Mouse (Mus musculus) limb, embryonic 15.5 days (tissue): ENCODE results near the gene Nhs. TPM values are rescaled to one million over a fixed set of nuclear protein-coding genes. Genes with fewer than 3 reads are reported as not detected.

ENCODE experiments used
- ATAC-seq: fragments of 200-750 bp; cut with Nextera tagmentation; 2 replicates; pipeline ENCODE4 v1.8.0; 2017; ENCODE audit warnings: low read depth, moderate TSS enrichment; ENCODE audit not compliant: insufficient number of reproducible peaks, low FRiP score, low TSS enrichment
- H3K27ac ChIP-seq: fragments of 300-500 bp; sonication (generic); 2 replicates; pipeline ENCODE4 v1.5.1; 2015; ENCODE audit warnings: moderate library complexity, mild to moderate bottlenecking, inconsistent platforms
- H3K27me3 ChIP-seq: fragments of 300-500 bp; sonication (generic); 2 replicates; pipeline ENCODE4 v1.6.1; 2015; ENCODE audit warnings: inconsistent platforms
- H3K36me3 ChIP-seq: fragments of 300-500 bp; sonication (generic); 2 replicates; pipeline ENCODE4 v1.6.1; 2015; ENCODE audit warnings: inconsistent platforms
- H3K4me1 ChIP-seq: fragments of 300-500 bp; sonication (generic); 2 replicates; pipeline ENCODE4 v1.6.1; 2015; ENCODE audit warnings: inconsistent platforms
- H3K4me2 ChIP-seq: fragments of 300-500 bp; sonication (generic); 2 replicates; pipeline ENCODE4 v1.6.1; 2015; ENCODE audit warnings: mild to moderate bottlenecking, inconsistent platforms
- H3K4me3 ChIP-seq: fragments of 300-500 bp; sonication (generic); 2 replicates; pipeline ENCODE4 v1.5.1; 2015; ENCODE audit warnings: mild to moderate bottlenecking, inconsistent platforms
- H3K9ac ChIP-seq: fragments of 300-500 bp; sonication (generic); 2 replicates; pipeline ENCODE4 v1.6.1; 2015; ENCODE audit warnings: inconsistent platforms
- H3K9me3 ChIP-seq: fragments of 300-500 bp; sonication (generic); 2 replicates; pipeline ENCODE4 v1.6.1; 2016; ENCODE audit warnings: inconsistent platforms
- WGBS: fragments of 180-500 bp; shearing (Covaris S2); methylation state at CpG from one replicate; pipeline ENCODE4 v1.1.7; 2015; 5-methylcytosine and 5-hydroxymethylcytosine counted together
- polyA plus RNA-seq: library from polyadenylated mRNA; unstranded; fragments of >200 nt; fragmentation: Nextera tagmentation; extraction: Ambion mirVana; gene quantifications from 2 replicates; pipeline ENCODE4 v1.2.1, GENCODE M21; 2015

The Nhs gene
- polyA plus RNA-seq, 1 experiment from 2014 or later, result 2.3 TPM

- Histone ChIP-seq H3K9me3 (no peaks in the 10 kb centered on the region), H3K4me1 (peaks cover 11% of the 10 kb centered on the region; the same call in 1 of the 2 replicates), H3K4me2 (peak overlapping the region; percentile 26), H3K9ac (no peak overlapping the region), H3K27me3 (peaks cover 20% of the 10 kb centered on the region; the same call in 1 of the 2 replicates), H3K36me3 (no peaks in the 10 kb centered on the region), H3K27ac (peak overlapping the region; percentile 72), H3K4me3 (no peak overlapping the region)
- peak; percentile 55; the same call in 1 of the 2 replicates for ATAC-seq
- WGBS, result 33% methylated on average over 6 of the region's 6 CpGs
Measured at GRCm38 (mm10) chrX:161925973-161926682, 233.4 kb downstream of the Nhs start.

DNA sequence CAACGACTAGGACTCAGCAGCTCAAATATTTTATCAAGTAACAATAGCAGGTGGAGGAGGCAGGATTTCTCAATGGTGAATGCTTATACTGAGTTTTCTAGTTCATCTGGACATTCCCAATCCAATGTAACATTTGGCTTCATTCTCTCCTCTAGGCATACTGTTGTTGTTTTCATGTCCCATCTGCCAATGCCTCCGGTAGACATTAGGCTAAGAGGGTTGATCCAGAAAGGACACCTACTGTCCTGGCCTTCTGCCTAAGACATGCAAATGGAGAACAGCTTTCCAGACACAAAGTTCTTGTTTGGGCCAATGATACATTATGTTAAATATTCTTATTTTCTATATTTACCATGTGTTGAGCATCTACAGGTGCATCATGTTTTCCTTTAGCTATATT lies 236.9 kb downstream of the Nhs start:
- Histone ChIP-seq H3K9ac (no peak overlapping the region), H3K9me3 (no peaks in the 10 kb centered on the region), H3K27ac (no peak overlapping the region), H3K4me2 (no peak overlapping the region), H3K4me1 (peaks cover 11% of the 10 kb centered on the region; the same call in 1 of the 2 replicates), H3K27me3 (peaks cover 16% of the 10 kb centered on the region; the same call in 1 of the 2 replicates), H3K36me3 (no peaks in the 10 kb centered on the region), H3K4me3 (no peak overlapping the region)
- WGBS, result 63% methylated on average over 2 of the region's 2 CpGs
- no peak for ATAC-seq

DNA sequence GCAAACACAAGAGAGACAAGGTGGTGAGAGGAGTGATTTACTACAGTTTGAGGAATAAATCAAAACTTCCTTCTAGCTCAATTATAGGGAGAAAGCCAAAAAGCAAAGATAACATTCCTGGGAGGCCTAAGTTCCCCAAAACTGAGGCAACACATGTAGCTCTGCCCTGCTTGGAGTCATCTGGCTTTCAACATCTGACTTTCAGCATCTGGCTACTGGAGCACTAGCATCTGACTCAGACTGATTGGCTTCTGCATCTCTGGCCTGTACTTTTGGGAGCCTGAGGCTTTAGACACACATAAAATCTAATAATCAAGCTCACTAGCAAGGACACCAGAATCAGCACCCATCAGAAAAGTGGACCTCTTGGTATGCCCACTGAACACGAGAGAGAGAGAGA lies 237.9 kb downstream of the Nhs start:
- Histone ChIP-seq H3K27me3 (peaks cover 18% of the 10 kb centered on the region; the same call in 1 of the 2 replicates), H3K4me2 (no peak overlapping the region), H3K4me3 (no peak overlapping the region), H3K9ac (no peak overlapping the region), H3K9me3 (no peaks in the 10 kb centered on the region), H3K36me3 (no peaks in the 10 kb centered on the region), H3K27ac (no peak overlapping the region), H3K4me1 (peaks cover 9% of the 10 kb centered on the region; the same call in 1 of the 2 replicates)
- WGBS, result 35% methylated on average over 1 of the region's 1 CpGs
- ATAC-seq, result no peak

DNA sequence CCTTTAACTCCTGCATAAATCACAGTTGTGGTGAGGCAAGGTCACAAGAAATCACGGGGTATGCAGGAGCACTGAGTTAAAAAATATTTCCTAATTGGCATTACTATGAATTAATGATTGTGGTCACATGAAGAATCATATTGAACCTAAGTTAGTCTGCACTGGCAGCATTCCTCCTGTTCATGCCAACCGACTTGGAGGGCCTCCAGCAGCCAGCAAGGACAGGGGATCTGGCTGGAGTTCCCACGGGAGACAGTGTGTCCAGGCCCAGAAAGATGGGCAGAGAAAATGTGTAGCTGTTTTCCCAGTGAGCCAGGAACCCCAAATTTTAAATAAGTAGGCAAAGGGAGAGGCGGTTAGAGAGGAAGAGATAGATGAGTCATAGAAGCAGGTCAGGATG lies 249.6 kb downstream of the Nhs start:
- no peaks in the 10 kb centered on the region for H3K36me3 ChIP-seq

GRCm38 (mm10) chrX:161908652-161909403 lies 250.7 kb downstream of the Nhs start:
- Histone ChIP-seq H3K9me3 (no peaks in the 10 kb centered on the region), H3K9ac (no peak overlapping the region), H3K4me2 (peak overlapping the region; percentile 80), H3K36me3 (no peaks in the 10 kb centered on the region), H3K4me3 (peak overlapping the region; percentile 43), H3K27me3 (peaks cover 49% of the 10 kb centered on the region), H3K27ac (no peak overlapping the region), H3K4me1 (peaks cover 7% of the 10 kb centered on the region; the same call in 1 of the 2 replicates)
- no peak for ATAC-seq
- 25% methylated on average over 48 of the region's 48 CpGs for WGBS

More for the DNA sequence above, 249.6 kb downstream of the Nhs start:
- Histone ChIP-seq H3K9ac (no peak overlapping the region), H3K4me2 (no peak overlapping the region), H3K27me3 (peaks cover 52% of the 10 kb centered on the region), H3K9me3 (no peaks in the 10 kb centered on the region), H3K4me3 (no peak overlapping the region), H3K4me1 (peaks cover 7% of the 10 kb centered on the region; the same call in 1 of the 2 replicates), H3K27ac (no peak overlapping the region)
- 60% methylated on average over 4 of the region's 4 CpGs for WGBS
- ATAC-seq, result no peak

DNA sequence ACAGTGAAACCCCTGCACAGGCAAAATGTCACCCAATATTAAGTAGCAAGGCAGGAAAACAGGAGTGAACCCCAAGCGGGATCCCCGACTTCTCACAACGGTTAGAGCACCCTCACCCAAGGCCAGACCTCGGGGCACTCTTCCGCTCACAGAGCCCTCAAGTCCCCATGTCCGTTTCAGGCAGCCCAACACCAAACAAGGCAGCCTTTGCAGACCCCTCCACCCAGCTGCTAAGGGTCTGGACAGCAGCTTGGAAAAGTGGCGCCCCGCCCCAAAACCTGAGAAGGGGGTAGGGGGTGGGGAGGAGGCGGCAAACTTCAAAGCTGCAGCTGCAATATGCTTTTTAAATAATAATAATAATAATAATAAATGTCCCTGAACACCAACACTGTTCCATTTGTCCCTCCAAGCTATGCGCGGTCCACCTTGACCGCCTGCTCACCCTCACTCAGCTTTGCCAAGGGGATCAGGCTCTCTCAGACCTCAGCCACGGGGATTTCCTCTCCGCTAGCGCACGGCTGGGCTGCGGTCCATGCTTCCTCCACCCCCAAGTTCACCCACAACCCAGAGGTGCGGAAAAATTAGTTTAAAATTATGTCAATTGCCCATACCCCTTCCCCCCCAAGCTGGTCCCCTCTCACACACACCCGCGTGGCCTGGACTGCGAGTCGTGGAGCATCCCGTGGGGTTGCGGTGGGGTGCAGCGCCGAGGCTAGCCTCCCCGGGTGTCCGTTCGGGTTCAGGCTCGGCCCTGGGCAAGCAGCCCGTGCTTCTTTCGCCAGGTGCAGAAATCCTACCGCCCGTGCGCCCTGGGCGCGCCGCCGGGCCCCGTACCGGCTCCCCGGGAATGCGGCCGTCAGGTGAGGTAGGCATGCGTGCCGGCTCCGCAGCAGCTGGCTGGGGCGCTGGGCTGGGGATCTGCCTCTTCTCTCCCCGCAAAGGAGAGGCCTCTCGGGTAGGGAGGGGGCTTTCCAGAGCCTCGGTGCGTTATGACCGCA lies 251.6 kb downstream of the Nhs start:
- no peak overlapping the region for H3K9ac ChIP-seq
- WGBS, result 32% methylated on average over 53 of the region's 53 CpGs
- H3K36me3 ChIP-seq, result no peaks in the 10 kb centered on the region
- ATAC-seq, result no peak
- peak overlapping the region; percentile 43 for H3K4me3 ChIP-seq
- H3K9me3 ChIP-seq, result no peaks in the 10 kb centered on the region
- H3K4me2 ChIP-seq, result peak overlapping the region; percentile 80
- H3K27ac ChIP-seq, result no peak overlapping the region
- H3K27me3 ChIP-seq, result peaks cover 49% of the 10 kb centered on the region
- H3K4me1 ChIP-seq, result peaks cover 7% of the 10 kb centered on the region; the same call in 1 of the 2 replicates

- no peak overlapping the region for H3K4me2 ChIP-seq
- no peak overlapping the region for H3K4me3 ChIP-seq
- no peak for ATAC-seq
- H3K9ac ChIP-seq, result no peak overlapping the region
- no peaks in the 10 kb centered on the region for H3K36me3 ChIP-seq
- peaks cover 7% of the 10 kb centered on the region; the same call in 1 of the 2 replicates for H3K27me3 ChIP-seq
- no peaks in the 10 kb centered on the region for H3K9me3 ChIP-seq
- 66% methylated on average over 2 of the region's 2 CpGs for WGBS
- H3K4me1 ChIP-seq, result no peaks in the 10 kb centered on the region
- H3K27ac ChIP-seq, result no peak overlapping the region
Measured at GRCm38 (mm10) chrX:161894442-161894841, 265.1 kb downstream of the Nhs start.

GRCm38 (mm10) chrX:161883661-161884060 lies 275.9 kb downstream of the Nhs start:
- Histone ChIP-seq H3K4me3 (no peak overlapping the region), H3K27me3 (peaks cover 2% of the 10 kb centered on the region; the same call in 1 of the 2 replicates), H3K36me3 (no peaks in the 10 kb centered on the region), H3K9me3 (no peaks in the 10 kb centered on the region), H3K27ac (no peak overlapping the region), H3K9ac (no peak overlapping the region), H3K4me2 (no peak overlapping the region), H3K4me1 (no peaks in the 10 kb centered on the region)
- WGBS, result 80% methylated on average over 3 of the region's 3 CpGs
- no peak for ATAC-seq

- 100% methylated on average over 1 of the region's 1 CpGs for WGBS
- Histone ChIP-seq H3K4me3 (no peak overlapping the region), H3K9ac (no peak overlapping the region), H3K36me3 (no peaks in the 10 kb centered on the region), H3K4me2 (no peak overlapping the region), H3K27me3 (0 out of 2 replicates have a peak, but pooled peaks cover 6% of the 10 kb centered on the region), H3K27ac (no peak overlapping the region), H3K9me3 (no peaks in the 10 kb centered on the region), H3K4me1 (no peaks in the 10 kb centered on the region)
- no peak for ATAC-seq
Measured at GRCm38 (mm10) chrX:161877123-161877522, 282.4 kb downstream of the Nhs start.

- no peaks in the 10 kb centered on the region for H3K9me3 ChIP-seq
- H3K9ac ChIP-seq, result no peak overlapping the region
- 0 out of 2 replicates have a peak, but pooled peaks cover 6% of the 10 kb centered on the region for H3K27me3 ChIP-seq
- H3K4me1 ChIP-seq, result no peaks in the 10 kb centered on the region
- no peak overlapping the region for H3K4me3 ChIP-seq
- H3K36me3 ChIP-seq, result no peaks in the 10 kb centered on the region
- H3K4me2 ChIP-seq, result no peak overlapping the region
- no peak overlapping the region for H3K27ac ChIP-seq
- ATAC-seq, result no peak
Measured at GRCm38 (mm10) chrX:161873511-161873910, 286.0 kb downstream of the Nhs start.

- Histone ChIP-seq H3K9ac (no peak overlapping the region), H3K4me2 (no peak overlapping the region), H3K27ac (no peak overlapping the region), H3K27me3 (0 out of 2 replicates have a peak, but pooled peaks cover 6% of the 10 kb centered on the region), H3K4me1 (no peaks in the 10 kb centered on the region), H3K9me3 (no peaks in the 10 kb centered on the region), H3K36me3 (no peaks in the 10 kb centered on the region), H3K4me3 (no peak overlapping the region)
- no peak for ATAC-seq
- WGBS, result 90% methylated on average over 7 of the region's 7 CpGs
Measured at GRCm38 (mm10) chrX:161871306-161871705, 288.2 kb downstream of the Nhs start.
